Mouse (Mus musculus): ENCODE results near the gene Zfp869. TPM values are rescaled to one million over a fixed set of nuclear protein-coding genes. Genes with fewer than 3 reads are reported as not detected.

The Zfp869 gene
- 7.2 TPM for polyA plus RNA-seq (2015; fragmentation: Illumina TruSeq; extraction: RNeasy Lipid Tissue Mini Kit (QIAGEN cat#74804); ENCODE audit: insufficient read depth, low read depth, low replicate concordance)

DNA sequence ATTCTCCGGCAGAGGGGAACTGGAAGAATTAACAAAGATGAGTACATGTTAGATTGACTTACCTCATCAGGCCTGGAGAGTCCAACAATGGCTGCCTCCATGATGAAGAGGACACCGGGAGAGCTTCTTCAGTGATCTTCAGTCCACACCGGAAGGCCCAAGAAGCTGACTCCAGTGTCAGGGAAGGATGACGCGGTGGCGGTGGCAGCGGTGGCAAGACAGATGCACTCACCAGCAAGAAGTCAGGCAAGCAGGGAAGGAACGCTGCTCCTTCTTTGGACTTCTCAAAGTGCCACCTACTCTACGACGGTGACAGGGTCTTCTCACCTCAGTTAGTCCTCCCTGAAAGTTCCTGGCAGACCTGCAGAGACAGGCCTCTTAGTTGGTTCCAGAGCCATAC lies at the start of gene Zfp869:
TSS of gene Zfp869 (minus strand) at position 101 of the 400 bp plus-strand sequence.

DNA sequence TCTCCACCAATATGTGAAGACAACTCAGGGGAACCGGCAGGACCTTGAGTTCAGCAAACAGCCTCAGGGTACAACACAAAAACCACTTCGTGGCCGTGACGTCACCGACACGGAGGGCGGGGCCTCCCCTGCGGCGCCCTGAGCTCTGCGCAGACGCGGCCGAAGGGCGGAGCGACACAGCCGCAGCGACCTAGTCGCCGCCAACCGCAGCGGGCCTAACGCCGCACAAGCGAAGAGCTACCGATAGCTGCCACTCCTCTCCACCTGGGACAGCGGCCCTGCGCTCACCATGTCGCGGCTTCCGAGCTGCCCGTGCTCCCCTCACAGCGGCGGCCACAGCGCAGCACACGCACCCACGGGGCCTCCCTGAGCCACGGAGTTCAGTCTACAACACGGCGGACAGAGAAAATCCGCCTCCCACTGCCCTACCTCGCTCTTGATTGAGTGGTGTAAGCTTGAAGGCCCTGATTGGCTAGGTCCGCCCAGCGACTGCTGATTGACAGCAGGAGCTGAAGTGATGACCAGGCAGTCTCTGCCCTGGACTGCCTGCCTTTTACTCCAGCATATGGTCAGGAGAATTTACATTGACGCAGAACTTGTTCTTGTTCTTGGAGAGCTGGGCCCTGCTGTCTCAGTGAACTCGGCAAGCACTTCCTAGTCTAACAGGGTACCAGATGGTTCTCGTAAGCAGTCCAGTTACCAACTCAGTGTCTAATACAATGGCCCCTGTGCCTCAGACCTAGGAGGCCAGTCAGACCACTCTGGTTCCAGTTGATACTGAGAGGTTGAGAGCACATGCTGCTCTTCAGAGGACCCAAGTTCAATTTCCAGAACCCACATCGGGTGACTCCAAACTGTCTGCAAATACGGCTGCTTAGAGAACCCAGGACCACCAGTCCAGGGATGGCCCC lies 39.3 kb upstream of the Zfp869 start, which contains the start of gene Zfp963:
TSS of gene Zfp963 (minus strand) at position 427 of the 911 bp plus-strand sequence.

Other genes with a start within 250 kb of the Zfp869 start
- gene Gm7697, start 187.7 kb downstream of the Zfp869 start, polyA plus RNA-seq (2015; fragmentation: Illumina TruSeq; extraction: RNeasy Lipid Tissue Mini Kit (QIAGEN cat#74804); ENCODE audit: insufficient read depth, low read depth, low replicate concordance) = not detected
- gene Zfp868, start 85.2 kb downstream of the Zfp869 start, polyA plus RNA-seq (2015; fragmentation: Illumina TruSeq; extraction: RNeasy Lipid Tissue Mini Kit (QIAGEN cat#74804); ENCODE audit: insufficient read depth, low read depth, low replicate concordance) = 4.2 TPM
- 0.72 TPM for gene Zfp964, start 56.2 kb downstream of the Zfp869 start, polyA plus RNA-seq (2015; fragmentation: Illumina TruSeq; extraction: RNeasy Lipid Tissue Mini Kit (QIAGEN cat#74804); ENCODE audit: insufficient read depth, low read depth, low replicate concordance)
- 2.7 TPM for gene Zfp963, start 39.2 kb upstream of the Zfp869 start, polyA plus RNA-seq (2015; fragmentation: Illumina TruSeq; extraction: RNeasy Lipid Tissue Mini Kit (QIAGEN cat#74804); ENCODE audit: insufficient read depth, low read depth, low replicate concordance)
- not detected for gene Gm20422, start 64.2 kb upstream of the Zfp869 start, polyA plus RNA-seq (2015; fragmentation: Illumina TruSeq; extraction: RNeasy Lipid Tissue Mini Kit (QIAGEN cat#74804); ENCODE audit: insufficient read depth, low read depth, low replicate concordance)
- gene Atp13a1, start 80.4 kb upstream of the Zfp869 start, polyA plus RNA-seq (2015; fragmentation: Illumina TruSeq; extraction: RNeasy Lipid Tissue Mini Kit (QIAGEN cat#74804); ENCODE audit: insufficient read depth, low read depth, low replicate concordance) = 21.2 TPM
- gene Zfp866, start 80.5 kb upstream of the Zfp869 start, polyA plus RNA-seq (2015; fragmentation: Illumina TruSeq; extraction: RNeasy Lipid Tissue Mini Kit (QIAGEN cat#74804); ENCODE audit: insufficient read depth, low read depth, low replicate concordance) = 4.9 TPM
- 11.9 TPM for gene Gmip, start 98.0 kb upstream of the Zfp869 start, polyA plus RNA-seq (2015; fragmentation: Illumina TruSeq; extraction: RNeasy Lipid Tissue Mini Kit (QIAGEN cat#74804); ENCODE audit: insufficient read depth, low read depth, low replicate concordance)
- gene Lpar2, start 111.7 kb upstream of the Zfp869 start, polyA plus RNA-seq (2015; fragmentation: Illumina TruSeq; extraction: RNeasy Lipid Tissue Mini Kit (QIAGEN cat#74804); ENCODE audit: insufficient read depth, low read depth, low replicate concordance) = 0.54 TPM
- gene Pbx4, start 121.8 kb upstream of the Zfp869 start, polyA plus RNA-seq (2015; fragmentation: Illumina TruSeq; extraction: RNeasy Lipid Tissue Mini Kit (QIAGEN cat#74804); ENCODE audit: insufficient read depth, low read depth, low replicate concordance) = 1.4 TPM
- gene Cilp2, start 177.0 kb upstream of the Zfp869 start, polyA plus RNA-seq (2015; fragmentation: Illumina TruSeq; extraction: RNeasy Lipid Tissue Mini Kit (QIAGEN cat#74804); ENCODE audit: insufficient read depth, low read depth, low replicate concordance) = not detected
- gene Tssk6, start 191.5 kb upstream of the Zfp869 start, polyA plus RNA-seq (2015; fragmentation: Illumina TruSeq; extraction: RNeasy Lipid Tissue Mini Kit (QIAGEN cat#74804); ENCODE audit: insufficient read depth, low read depth, low replicate concordance) = not detected
- gene Ndufa13, start 191.8 kb upstream of the Zfp869 start, polyA plus RNA-seq (2015; fragmentation: Illumina TruSeq; extraction: RNeasy Lipid Tissue Mini Kit (QIAGEN cat#74804); ENCODE audit: insufficient read depth, low read depth, low replicate concordance) = 45.3 TPM
- not detected for gene Yjefn3, start 192.0 kb upstream of the Zfp869 start, polyA plus RNA-seq (2015; fragmentation: Illumina TruSeq; extraction: RNeasy Lipid Tissue Mini Kit (QIAGEN cat#74804); ENCODE audit: insufficient read depth, low read depth, low replicate concordance)

All from pancreas, adult 10 weeks (tissue).